Mouse (Mus musculus): ENCODE results near the gene Bptf.
"Not testable (repeated sequence)": the region's sequence is repeated elsewhere in the genome, so short reads cannot be mapped to it uniquely, and the experiment has no call there.

- not testable (repeated sequence) for TF ChIP-seq CHD2 (IDR thresholded peaks at IDR 0.05; ENCODE audit: low read depth, low read length); ZC3H11A (IDR thresholded peaks at IDR 0.05; ENCODE audit: borderline replicate concordance, low read depth, low read length); HCFC1 (IDR thresholded peaks at IDR 0.05; ENCODE audit: borderline replicate concordance, insufficient read depth, low read length); ZNF384 (IDR thresholded peaks at IDR 0.05; ENCODE audit: low read depth, low read length); MAFK (IDR thresholded peaks at IDR 0.05; ENCODE audit: insufficient read depth, low read depth, low read length)
Measured at GRCm38 (mm10) chr11:107143956-107144355, 12.0 kb upstream of the Bptf start.

Data from ES-E14 (cell line).